Mouse (Mus musculus) cerebellum, postnatal 10 days (tissue): ENCODE results near the gene Iqschfp.

ENCODE experiments used
- DNase-seq, 2 experiments: peaks; one replicate each; pipeline ENCODE4 v3.0.0; 2021; ENCODE audit warnings: mixed read lengths in 2 of 2

Iqschfp gene

GRCm38 (mm10) chr3:67959672-67960071 lies 67.6 kb downstream of the Iqschfp start:
- no peak for DNase-seq

GRCm38 (mm10) chr3:67960133-67960532 lies 68.1 kb downstream of the Iqschfp start:
- DNase-seq = peak in 1 of 2 experiments; percentile 14

- peak; percentile 53 to 73 for DNase-seq
Measured at GRCm38 (mm10) chr3:67960727-67961126, 68.7 kb downstream of the Iqschfp start.

- DNase-seq = no peak
Measured at GRCm38 (mm10) chr3:67961934-67962639, 70.1 kb downstream of the Iqschfp start.

GRCm38 (mm10) chr3:67974340-67974998 lies 82.4 kb downstream of the Iqschfp start:
- no peak for DNase-seq

GRCm38 (mm10) chr3:67980006-67980405 lies 88.0 kb downstream of the Iqschfp start:
- peak; percentile 17 to 22 for DNase-seq

- DNase-seq = no peak
Measured at GRCm38 (mm10) chr3:67983329-67983728, 91.3 kb downstream of the Iqschfp start.

- DNase-seq = no peak
Measured at GRCm38 (mm10) chr3:68002415-68002814, 110.4 kb downstream of the Iqschfp start.

GRCm38 (mm10) chr3:68012342-68012741 lies 120.3 kb downstream of the Iqschfp start:
- no peak for DNase-seq

GRCm38 (mm10) chr3:68015786-68016185 lies 123.8 kb downstream of the Iqschfp start:
- DNase-seq = peak; percentile 33 to 54

- no peak for DNase-seq
Measured at GRCm38 (mm10) chr3:68019401-68019800, 127.4 kb downstream of the Iqschfp start.

- DNase-seq = peak in 1 of 2 experiments; percentile 36
Measured at GRCm38 (mm10) chr3:68036097-68036496, 144.1 kb downstream of the Iqschfp start.

GRCm38 (mm10) chr3:68042951-68043350 lies 150.9 kb downstream of the Iqschfp start:
- DNase-seq = no peak

GRCm38 (mm10) chr3:68045475-68046416 lies 153.7 kb downstream of the Iqschfp start:
- peak; percentile 73 to 83 for DNase-seq

- DNase-seq = peak; percentile 60 to 78
Measured at GRCm38 (mm10) chr3:68053538-68053937, 161.5 kb downstream of the Iqschfp start.

- DNase-seq = peak; percentile 27 to 51
Measured at GRCm38 (mm10) chr3:68055071-68055470, 163.0 kb downstream of the Iqschfp start.

- DNase-seq = peak; percentile 88 to 91
Measured at GRCm38 (mm10) chr3:68056373-68057275, 164.6 kb downstream of the Iqschfp start.

GRCm38 (mm10) chr3:68059162-68059800 lies 167.2 kb downstream of the Iqschfp start:
- DNase-seq = peak; percentile 78 to 85

- peak in 1 of 2 experiments; percentile 18 for DNase-seq
Measured at GRCm38 (mm10) chr3:68064731-68065130, 172.7 kb downstream of the Iqschfp start, which contains the start of gene Schip1. Schip1 (plus strand) TSS chr3:68064802.

- DNase-seq = peak; percentile 85 to 89
Measured at GRCm38 (mm10) chr3:68071395-68072386, 179.7 kb downstream of the Iqschfp start.
